Mouse (Mus musculus) lung, postnatal 10 days (tissue): ENCODE measurements around the gene P3h1.
"Not testable (repeated sequence)": the region's sequence is repeated elsewhere in the genome, so short reads cannot be mapped to it uniquely, and the experiment has no call there.

Source experiments
- DNase-seq: peaks from one replicate; pipeline ENCODE4 v3.0.0; 2021

The P3h1 gene

DNA sequence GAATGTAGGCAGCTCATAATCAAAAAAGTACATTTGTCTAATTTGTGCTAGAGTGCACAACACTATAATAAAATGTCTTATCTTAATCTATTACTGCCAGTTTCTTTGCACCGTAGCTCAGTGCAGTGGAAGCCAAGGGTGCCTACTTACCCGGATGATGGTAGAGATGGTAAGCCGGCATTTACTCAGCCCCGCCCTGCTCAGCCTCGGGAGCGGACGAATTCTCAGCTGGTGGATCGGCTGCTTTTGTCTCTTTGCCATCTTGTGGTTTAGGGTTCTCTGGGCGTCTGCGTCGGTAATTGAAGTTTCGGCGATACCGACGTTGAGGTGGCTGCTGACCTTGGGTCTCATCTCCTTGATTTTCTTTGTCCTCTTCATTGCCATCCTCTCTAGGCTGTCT is 46.1 kb downstream of the P3h1 start:
- DNase-seq = not testable (repeated sequence)

DNA sequence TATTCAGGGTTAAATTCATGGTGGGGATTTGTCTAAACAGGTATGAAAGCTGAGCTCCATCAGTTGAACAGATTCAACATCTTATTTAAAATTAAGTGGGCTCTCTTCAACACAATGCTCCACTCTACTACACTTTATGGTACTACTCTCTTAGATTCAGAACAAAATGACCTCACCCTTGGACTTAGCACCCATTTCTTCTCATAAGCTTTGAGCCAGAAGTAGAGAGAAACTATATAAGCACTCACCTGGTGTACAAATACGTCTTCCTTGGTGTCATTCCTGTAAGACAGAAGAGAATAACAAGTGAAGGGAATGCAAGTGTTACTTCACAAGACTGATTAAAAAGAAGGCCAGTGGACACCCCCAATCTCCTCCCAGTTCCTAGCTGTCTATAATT is 52.1 kb downstream of the P3h1 start:
- DNase-seq = no peak

DNA sequence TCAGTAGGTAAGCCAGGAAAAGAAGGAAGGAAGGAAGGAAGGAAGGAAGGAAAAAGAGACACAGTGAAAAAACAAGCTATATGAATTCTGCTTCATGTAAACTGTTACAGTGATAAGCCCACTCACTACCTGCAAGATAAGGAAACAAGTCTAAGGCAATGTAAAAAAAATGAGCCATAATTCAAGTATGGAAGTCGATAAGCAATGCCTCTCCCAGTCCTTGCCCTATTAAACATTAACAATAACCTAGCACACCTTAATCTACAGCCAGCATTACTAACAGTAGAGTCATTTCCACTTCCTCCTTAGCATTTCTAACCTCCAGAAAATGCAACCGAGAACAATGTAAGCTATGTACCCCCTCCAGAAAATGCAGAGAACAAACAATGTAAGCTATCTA is 52.6 kb downstream of the P3h1 start:
- no peak for DNase-seq

DNA sequence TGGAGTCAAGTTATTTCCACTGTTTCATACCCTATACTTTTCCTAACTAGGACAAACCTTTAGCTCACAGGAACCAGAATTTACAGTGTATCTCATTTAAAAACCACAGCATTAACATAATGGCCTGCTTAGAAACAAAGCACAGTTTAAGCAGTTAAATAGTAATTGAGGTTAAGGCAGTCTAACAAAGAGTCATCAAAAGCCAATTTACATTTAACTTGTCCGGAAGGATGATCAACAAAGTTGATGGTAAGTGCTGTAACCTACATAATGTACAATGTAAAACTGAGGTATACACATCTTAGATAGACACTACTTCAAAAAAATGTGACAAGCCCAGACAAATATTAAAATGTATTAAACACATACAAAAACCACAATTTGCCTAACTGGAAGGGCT is 59.2 kb downstream of the P3h1 start:
- no peak for DNase-seq

GRCm38 (mm10) chr4:119292771-119293573 is 60.3 kb downstream of the P3h1 start:
- peak; percentile 70 for DNase-seq

DNA sequence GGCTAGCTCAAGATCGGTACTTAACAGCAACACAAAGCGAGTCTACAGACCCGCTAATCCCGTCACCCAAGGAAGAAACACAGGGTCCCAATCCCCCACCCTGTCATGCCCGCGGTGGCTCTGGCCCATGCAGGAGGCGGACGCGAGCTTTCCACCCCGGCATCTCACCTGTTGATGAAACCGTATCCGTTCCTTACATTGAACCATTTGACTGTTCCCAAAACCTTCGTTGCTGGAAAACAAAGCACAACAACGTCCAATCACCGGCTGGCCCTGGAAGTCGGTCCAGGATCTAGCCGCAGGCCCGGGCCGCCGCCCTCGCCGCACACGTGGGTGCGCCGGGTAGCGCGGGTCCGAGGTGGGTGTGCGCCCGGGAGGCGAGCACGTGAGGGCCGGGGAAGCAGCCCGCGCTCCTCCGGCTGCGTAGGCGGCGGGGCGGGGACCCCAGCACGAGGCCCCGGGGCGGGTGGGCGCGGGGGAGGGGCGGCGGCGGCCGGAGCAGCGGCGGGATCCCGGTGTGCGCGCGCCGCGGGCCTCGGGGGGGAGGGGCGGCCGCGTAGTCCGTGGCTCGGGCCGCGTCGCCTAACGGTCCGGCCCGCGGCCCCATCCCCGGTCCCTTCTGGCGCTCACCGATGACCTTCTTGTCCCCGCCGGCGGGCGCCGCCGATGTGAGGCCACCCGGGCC is 61.0 kb downstream of the P3h1 start:
- DNase-seq = peak; percentile 28

GRCm38 (mm10) chr4:119294415-119295133 is 61.9 kb downstream of the P3h1 start, which contains the start of gene Ybx1:
Gene Ybx1 (minus strand): TSS chr4:119294604.
- peak; percentile 100 for DNase-seq

- no peak for DNase-seq
Measured at GRCm38 (mm10) chr4:119295134-119295453, 62.4 kb downstream of the P3h1 start.

GRCm38 (mm10) chr4:119297361-119297760 is 64.6 kb downstream of the P3h1 start:
- DNase-seq = no peak
